Mouse (Mus musculus): ENCODE data around the gene Nova1. TPM values are rescaled to one million over a fixed set of nuclear protein-coding genes. Genes with fewer than 3 reads are reported as not detected.
A peak's percentile ranks its signal among the peaks of the same experiment; 100 is the strongest.

The Nova1 gene
- total RNA-seq (2014; fragmentation: Nextera tagmentation) = 51.9 and 63.2 TPM in 2 replicates
- 18.1 and 21.9 TPM in 2 replicates for total RNA-seq (2017)
- polyA plus RNA-seq (2012) = 5.7 and 6.2 TPM in 2 replicates

GRCm38 (mm10) chr12:46818856-46819347 lies at the start of gene Nova1:
Gene Nova1, minus strand, starts transcription at chr12:46818929.
- Histone ChIP-seq H3K4me3 (ENCODE audit: low read depth, low read length) (peak within 1 kb of the TSS; percentile 83), H3K36me3 (replicated peaks) (peaks cover 11% of the 10 kb centered on the region), H3K4me1 (ENCODE audit: insufficient read depth, low read depth, low read length) (peaks cover 32% of the 10 kb centered on the region), H3K27me3 (ENCODE audit: insufficient read depth, low read length) (no peaks in the 10 kb centered on the region), H3K9me3 (replicated peaks) (no peaks in the 10 kb centered on the region)
- DNase-seq (ENCODE audit: low spot score) (peak; percentile 55), ATAC-seq (ENCODE audit: extremely low read depth, insufficient number of reproducible peaks, low FRiP score, poor library complexity, severe bottlenecking) (peak; percentile 19; the same call in 1 of the 2 replicates)
- TF ChIP-seq POLR2AphosphoS5 (IDR thresholded peaks at IDR 0.05; ENCODE audit: insufficient replicate concordance, low read depth, low read length) = no peak
- no peak for TF ChIP-seq GATA2 (IDR thresholded peaks at IDR 0.05; ENCODE audit: borderline replicate concordance, low read depth, low read length)
- TF ChIP-seq GATA1 (IDR thresholded peaks at IDR 0.05; ENCODE audit: borderline replicate concordance, low read length) = no peak
- no peak for TF ChIP-seq TAL1 (conservative IDR thresholded peaks at IDR 0.05; ENCODE audit: low read depth, low read length)
- no peak for TF ChIP-seq CTCF (IDR thresholded peaks at IDR 0.05; ENCODE audit: low read depth, low read length)

GRCm38 (mm10) chr12:46819348-46820022 lies 756 bp upstream of the Nova1 start:
- Histone ChIP-seq H3K4me3 (ENCODE audit: low read depth, low read length) (peak overlapping the region; percentile 83), H3K9me3 (replicated peaks) (no peaks in the 10 kb centered on the region), H3K27me3 (ENCODE audit: insufficient read depth, low read length) (no peaks in the 10 kb centered on the region), H3K4me1 (ENCODE audit: insufficient read depth, low read depth, low read length) (peaks cover 32% of the 10 kb centered on the region), H3K36me3 (replicated peaks) (peaks cover 9% of the 10 kb centered on the region)
- peak; percentile 94 for DNase-seq (ENCODE audit: low spot score)
- ATAC-seq (ENCODE audit: extremely low read depth, insufficient number of reproducible peaks, low FRiP score, poor library complexity, severe bottlenecking) = peak; percentile 90
- no peak for TF ChIP-seq TAL1 (conservative IDR thresholded peaks at IDR 0.05; ENCODE audit: low read depth, low read length)
- TF ChIP-seq POLR2AphosphoS5 (IDR thresholded peaks at IDR 0.05; ENCODE audit: insufficient replicate concordance, low read depth, low read length) = no peak
- no peak for TF ChIP-seq GATA2 (IDR thresholded peaks at IDR 0.05; ENCODE audit: borderline replicate concordance, low read depth, low read length)
- no peak for TF ChIP-seq CTCF (IDR thresholded peaks at IDR 0.05; ENCODE audit: low read depth, low read length)
- TF ChIP-seq GATA1 (IDR thresholded peaks at IDR 0.05; ENCODE audit: borderline replicate concordance, low read length) = no peak

- peaks cover 32% of the 10 kb centered on the region for H3K4me1 ChIP-seq (ENCODE audit: insufficient read depth, low read depth, low read length)
- H3K9me3 ChIP-seq (replicated peaks) = no peaks in the 10 kb centered on the region
- TF ChIP-seq POLR2AphosphoS5 (IDR thresholded peaks at IDR 0.05; ENCODE audit: insufficient replicate concordance, low read depth, low read length) = no peak
- no peak for TF ChIP-seq CTCF (IDR thresholded peaks at IDR 0.05; ENCODE audit: low read depth, low read length)
- no peak for TF ChIP-seq TAL1 (conservative IDR thresholded peaks at IDR 0.05; ENCODE audit: low read depth, low read length)
- no peak for TF ChIP-seq GATA1 (IDR thresholded peaks at IDR 0.05; ENCODE audit: borderline replicate concordance, low read length)
- TF ChIP-seq GATA2 (IDR thresholded peaks at IDR 0.05; ENCODE audit: borderline replicate concordance, low read depth, low read length) = no peak
- H3K36me3 ChIP-seq (replicated peaks) = peaks cover 11% of the 10 kb centered on the region
- ATAC-seq (ENCODE audit: extremely low read depth, insufficient number of reproducible peaks, low FRiP score, poor library complexity, severe bottlenecking) = peak; percentile 1; the same call in 1 of the 2 replicates
- H3K27me3 ChIP-seq (ENCODE audit: insufficient read depth, low read length) = no peaks in the 10 kb centered on the region
- peak; percentile 51 for DNase-seq (ENCODE audit: low spot score)
- H3K4me3 ChIP-seq (ENCODE audit: low read depth, low read length) = peak overlapping the region; percentile 83
These were observed 491 bp downstream of the Nova1 start for GRCm38 (mm10) chr12:46818021-46818855.

DNA sequence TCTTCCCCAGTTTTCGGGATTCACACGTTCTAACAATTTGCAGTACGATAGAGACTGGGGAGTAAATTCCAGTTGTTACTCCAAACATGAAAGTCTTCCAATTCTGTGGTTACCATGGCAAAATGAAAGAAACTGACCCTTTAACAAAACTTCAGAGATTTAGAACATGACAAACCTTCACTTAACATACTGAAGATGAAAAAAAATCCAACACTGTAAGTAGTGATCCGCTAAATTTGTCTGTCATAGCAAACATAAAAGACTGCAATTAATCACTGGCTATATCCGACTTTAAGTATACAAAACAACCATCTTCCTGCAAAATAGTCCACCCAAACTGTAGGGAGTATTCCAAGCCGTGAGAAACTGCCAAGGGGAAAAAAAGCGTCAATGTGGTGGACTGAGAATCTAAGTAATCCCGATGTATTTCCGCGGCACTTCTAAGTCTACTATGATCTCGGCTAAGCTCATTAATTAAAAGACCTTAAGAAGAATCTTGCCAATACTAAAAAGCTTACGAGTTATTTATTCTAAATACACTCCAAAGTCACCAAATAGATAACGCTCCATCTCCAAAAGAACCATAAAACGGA lies 1.4 kb downstream of the Nova1 start:
- peak overlapping the region; percentile 83 for H3K4me3 ChIP-seq (ENCODE audit: low read depth, low read length)
- no peaks in the 10 kb centered on the region for H3K9me3 ChIP-seq (replicated peaks)
- peaks cover 32% of the 10 kb centered on the region for H3K4me1 ChIP-seq (ENCODE audit: insufficient read depth, low read depth, low read length)
- no peaks in the 10 kb centered on the region for H3K27me3 ChIP-seq (ENCODE audit: insufficient read depth, low read length)
- ATAC-seq (ENCODE audit: extremely low read depth, insufficient number of reproducible peaks, low FRiP score, poor library complexity, severe bottlenecking) = no peak
- peaks cover 13% of the 10 kb centered on the region for H3K36me3 ChIP-seq (replicated peaks)
- no peak for TF ChIP-seq POLR2AphosphoS5 (IDR thresholded peaks at IDR 0.05; ENCODE audit: insufficient replicate concordance, low read depth, low read length)
- TF ChIP-seq TAL1 (conservative IDR thresholded peaks at IDR 0.05; ENCODE audit: low read depth, low read length) = no peak
- no peak for TF ChIP-seq CTCF (IDR thresholded peaks at IDR 0.05; ENCODE audit: low read depth, low read length)
- no peak for TF ChIP-seq GATA2 (IDR thresholded peaks at IDR 0.05; ENCODE audit: borderline replicate concordance, low read depth, low read length)
- no peak for TF ChIP-seq GATA1 (IDR thresholded peaks at IDR 0.05; ENCODE audit: borderline replicate concordance, low read length)
- no peak for DNase-seq (ENCODE audit: low spot score)

GRCm38 (mm10) chr12:46816291-46816690 lies 2.4 kb downstream of the Nova1 start:
- TF ChIP-seq GATA2 (IDR thresholded peaks at IDR 0.05; ENCODE audit: borderline replicate concordance, low read depth, low read length) (no peak), TAL1 (conservative IDR thresholded peaks at IDR 0.05; ENCODE audit: low read depth, low read length) (no peak), CTCF (IDR thresholded peaks at IDR 0.05; ENCODE audit: low read depth, low read length) (no peak), GATA1 (IDR thresholded peaks at IDR 0.05; ENCODE audit: borderline replicate concordance, low read length) (no peak), POLR2AphosphoS5 (IDR thresholded peaks at IDR 0.05; ENCODE audit: insufficient replicate concordance, low read depth, low read length) (no peak)
- Histone ChIP-seq H3K36me3 (replicated peaks) (peaks cover 23% of the 10 kb centered on the region), H3K4me1 (ENCODE audit: insufficient read depth, low read depth, low read length) (peaks cover 28% of the 10 kb centered on the region), H3K9me3 (replicated peaks) (no peaks in the 10 kb centered on the region), H3K27me3 (ENCODE audit: insufficient read depth, low read length) (no peaks in the 10 kb centered on the region), H3K4me3 (ENCODE audit: low read depth, low read length) (no peak overlapping the region)
- DNase-seq (ENCODE audit: low spot score) (no peak), ATAC-seq (ENCODE audit: extremely low read depth, insufficient number of reproducible peaks, low FRiP score, poor library complexity, severe bottlenecking) (no peak)

Data from G1E (cell line).